ENCODE assay signal across 8 mouse cellular contexts in the genomic region with DNA sequence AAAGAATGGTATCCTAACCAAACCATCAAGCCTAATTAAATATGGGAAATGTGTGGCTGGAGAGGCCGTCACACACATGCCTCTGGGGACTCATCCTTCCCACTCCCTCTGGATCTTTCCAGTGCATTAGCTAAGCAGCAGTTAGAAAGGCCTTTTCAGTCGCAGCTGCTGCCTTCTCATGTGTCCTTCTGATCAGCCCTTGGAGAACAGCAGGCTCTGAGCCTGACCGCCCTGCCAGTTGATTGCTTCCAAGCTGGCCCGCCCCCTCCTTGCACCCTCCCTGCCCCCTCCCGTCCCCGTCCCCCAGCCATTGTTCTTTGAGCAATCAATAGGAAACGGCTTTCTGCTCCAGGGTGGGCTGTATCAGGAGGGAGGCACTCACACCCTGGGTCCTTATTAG. TPM values are rescaled to one million over a fixed set of nuclear protein-coding genes. Genes with fewer than 3 reads are reported as not detected.
DNase-seq lines count a peak whose midpoint lies in the region; ATAC-seq lines count a peak whose summit lies in the region.

No protein-coding gene starts in this region.

- ATAC-seq in forebrain, embryonic 15.5 days (replicated peaks): peak; percentile 74
- ATAC-seq in hindbrain, embryonic 13.5 days (ENCODE audit: low FRiP score): peak; percentile 87
- peak; percentile 66 for ATAC-seq in neural tube, embryonic 15.5 days (ENCODE audit: low FRiP score)

- no peak overlapping the region for H3K4me3 ChIP-seq in forebrain, embryonic 15.5 days
- no peak overlapping the region for H3K4me3 ChIP-seq in hindbrain, embryonic 13.5 days
- no peak overlapping the region for H3K4me3 ChIP-seq in neural tube, embryonic 15.5 days (replicated peaks)

- H3K36me3 ChIP-seq in forebrain, embryonic 15.5 days: no peaks in the 10 kb centered on the region
- no peaks in the 10 kb centered on the region for H3K36me3 ChIP-seq in hindbrain, embryonic 13.5 days
- no peaks in the 10 kb centered on the region for H3K36me3 ChIP-seq in neural tube, embryonic 15.5 days

- DNase-seq in lung, postnatal 10 days: peak; percentile 2
- DNase-seq in lung, postnatal 14 days: no peak
- no peak for DNase-seq in frontal cortex, postnatal 10 days (ENCODE audit: low spot score in 2 of 2)
- no peak for DNase-seq in adrenal gland, postnatal 4 days (ENCODE audit: low spot score in 2 of 2)
- no peak for DNase-seq in layer of hippocampus, adult 9-10 months (ENCODE audit: low spot score)

- H3K9ac ChIP-seq in forebrain, embryonic 15.5 days (replicated peaks): no peak overlapping the region
- H3K9ac ChIP-seq in hindbrain, embryonic 13.5 days: no peak overlapping the region
- no peak overlapping the region for H3K9ac ChIP-seq in neural tube, embryonic 15.5 days (replicated peaks)

- no peaks in the 10 kb centered on the region for H3K9me3 ChIP-seq in forebrain, embryonic 15.5 days
- H3K9me3 ChIP-seq in hindbrain, embryonic 13.5 days: no peaks in the 10 kb centered on the region
- no peaks in the 10 kb centered on the region for H3K9me3 ChIP-seq in neural tube, embryonic 15.5 days (replicated peaks)

- 2% methylated on average over 7 of the region's 7 CpGs for WGBS in forebrain, embryonic 15.5 days
- WGBS in hindbrain, embryonic 13.5 days: 0% methylated on average over 7 of the region's 7 CpGs
- WGBS in neural tube, embryonic 15.5 days: under 1% methylated on average over 7 of the region's 7 CpGs

- H3K4me1 ChIP-seq in forebrain, embryonic 15.5 days: peaks cover 15% of the 10 kb centered on the region
- H3K4me1 ChIP-seq in hindbrain, embryonic 13.5 days (replicated peaks): peaks cover 17% of the 10 kb centered on the region
- H3K4me1 ChIP-seq in neural tube, embryonic 15.5 days: peaks cover 9% of the 10 kb centered on the region; the same call in 1 of the 2 replicates

- peak overlapping the region; percentile 40; the same call in 1 of the 2 replicates for H3K27ac ChIP-seq in forebrain, embryonic 15.5 days (replicated peaks)
- peak overlapping the region; percentile 85 for H3K27ac ChIP-seq in hindbrain, embryonic 13.5 days
- H3K27ac ChIP-seq in neural tube, embryonic 15.5 days (replicated peaks): no peak overlapping the region

- H3K4me2 ChIP-seq in forebrain, embryonic 15.5 days (replicated peaks): no peak overlapping the region
- peak overlapping the region; percentile 21 for H3K4me2 ChIP-seq in hindbrain, embryonic 13.5 days
- H3K4me2 ChIP-seq in neural tube, embryonic 15.5 days: no peak overlapping the region; the same call in 1 of the 2 replicates

- no peaks in the 10 kb centered on the region for H3K27me3 ChIP-seq in forebrain, embryonic 15.5 days
- H3K27me3 ChIP-seq in hindbrain, embryonic 13.5 days: no peaks in the 10 kb centered on the region
- no peaks in the 10 kb centered on the region for H3K27me3 ChIP-seq in neural tube, embryonic 15.5 days (replicated peaks)

RNA-seq across cellular contexts. Expression of a gene that starts 27.7 kb away (rescaled TPM):
- 17.4 and 19.4 TPM in 2 replicates for polyA plus RNA-seq in forebrain, embryonic 15.5 days (2015; fragmentation: Nextera tagmentation; extraction: Ambion mirVana)
- polyA plus RNA-seq in hindbrain, embryonic 13.5 days (2015; fragmentation: Nextera tagmentation; extraction: Ambion mirVana): 30.9 and 31.3 TPM in 2 replicates
- 20.3 and 24.4 TPM in 2 replicates for polyA plus RNA-seq in neural tube, embryonic 15.5 days (2015; fragmentation: Nextera tagmentation; extraction: Ambion mirVana)
- 1 to 10 TPM; 8.4 to 9.2 TPM for total RNA-seq in adrenal gland, postnatal 4 days (2021)
